28 mouse cellular contexts compared by ENCODE assay signal in the genomic region with DNA sequence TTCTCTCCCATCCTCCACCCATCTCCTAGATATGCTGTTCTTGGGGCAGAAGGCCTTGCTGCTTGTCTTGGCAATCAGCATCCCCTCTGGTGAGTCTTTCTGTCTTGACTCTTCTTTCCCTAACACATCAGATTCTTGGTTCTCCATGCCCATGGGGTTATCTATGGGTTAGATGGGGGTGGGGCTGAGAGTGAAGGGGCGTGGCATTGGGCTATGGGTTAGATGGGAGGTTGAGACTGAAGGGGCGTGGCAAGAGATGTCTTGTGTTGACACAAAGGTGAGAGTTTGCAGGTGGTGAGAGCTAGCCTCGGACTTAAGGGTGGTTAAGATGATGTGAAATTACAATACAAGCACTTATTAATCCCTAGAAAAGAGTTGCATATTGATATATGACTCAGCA. TPM values are rescaled to one million over a fixed set of nuclear protein-coding genes. Genes with fewer than 3 reads are reported as not detected.
"Had no signal": no experiment of that assay in that cellular context is flagged by ENCODE, and none has a peak within 500 bp of the region (broad histone marks: within the 10 kb centered on the region; RNA-seq: fewer than 3 reads in every experiment).

No protein-coding gene starts in this region.

- H3K27me3 ChIP-seq: limb, embryonic 12.5 days; limb, embryonic 15.5 days; midbrain, embryonic 12.5 days; midbrain, embryonic 15.5 days; neural tube, embryonic 12.5 days; neural tube, embryonic 15.5 days had no signal

- H3K9me3 ChIP-seq: limb, embryonic 12.5 days; limb, embryonic 15.5 days; midbrain, embryonic 12.5 days; midbrain, embryonic 15.5 days; neural tube, embryonic 12.5 days; neural tube, embryonic 15.5 days had no signal

- H3K27ac ChIP-seq: left cerebral cortex, adult 2 months; limb, embryonic 12.5 days; limb, embryonic 15.5 days; liver, embryonic 14.5 days; macrophage; midbrain, embryonic 12.5 days; midbrain, embryonic 15.5 days; neural tube, embryonic 12.5 days; neural tube, embryonic 15.5 days had no signal

- H3K4me1 ChIP-seq: limb, embryonic 12.5 days; limb, embryonic 15.5 days; midbrain, embryonic 12.5 days; midbrain, embryonic 15.5 days; neural tube, embryonic 12.5 days; neural tube, embryonic 15.5 days had no signal

- ATAC-seq: liver, postnatal 0 days; lung, postnatal 0 days; midbrain, embryonic 15.5 days had no signal

- H3K9ac ChIP-seq: limb, embryonic 12.5 days; limb, embryonic 15.5 days; liver, embryonic 14.5 days; liver, postnatal 0 days; lung, embryonic 14.5 days; midbrain, embryonic 12.5 days; midbrain, embryonic 15.5 days; neural tube, embryonic 12.5 days; neural tube, embryonic 15.5 days had no signal

- H3K4me3 ChIP-seq: left cerebral cortex, adult 2 months; limb, embryonic 12.5 days; limb, embryonic 15.5 days; midbrain, embryonic 12.5 days; midbrain, embryonic 15.5 days; neural tube, embryonic 12.5 days; neural tube, embryonic 15.5 days had no signal

- H3K4me2 ChIP-seq: limb, embryonic 12.5 days; limb, embryonic 15.5 days; liver, embryonic 11.5 days; lung, embryonic 14.5 days; midbrain, embryonic 12.5 days; midbrain, embryonic 15.5 days; neural tube, embryonic 12.5 days; neural tube, embryonic 15.5 days had no signal

- H3K36me3 ChIP-seq: limb, embryonic 12.5 days; limb, embryonic 15.5 days; midbrain, embryonic 12.5 days; midbrain, embryonic 15.5 days; neural tube, embryonic 12.5 days; neural tube, embryonic 15.5 days had no signal

- DNase-seq: kidney, postnatal 10 days; kidney, postnatal 36 days; layer of hippocampus, postnatal 36 days; left cerebral cortex, postnatal 4 days; liver, postnatal 0 days; lung, embryonic 14.5 days; right cerebral cortex, adult 18-20 months; right cerebral cortex, postnatal 14 days; right cerebral cortex, postnatal 4 days; thymus, adult 18-20 months; thymus, postnatal 36 days had no signal

RNA-seq across cellular contexts. Expression of a gene that starts 8.7 kb away (rescaled TPM):
- total RNA-seq: layer of hippocampus, postnatal 36 days; megakaryocyte, adult 5-6 weeks had no signal
- polyA plus RNA-seq: macrophage had no signal

RNA-seq across cellular contexts. Expression of a gene that starts 15.8 kb away (rescaled TPM):
- total RNA-seq: megakaryocyte, adult 5-6 weeks had no signal
- polyA plus RNA-seq: liver, postnatal 0 days; macrophage had no signal

RNA-seq across cellular contexts. Expression of a gene that starts 39.3 kb away (rescaled TPM):
- total RNA-seq: layer of hippocampus, adult 8-10 months; layer of hippocampus, postnatal 10 days; layer of hippocampus, postnatal 36 days; left cerebral cortex, adult 2 months; left cerebral cortex, postnatal 10 days; megakaryocyte, adult 5-6 weeks had no signal
- polyA plus RNA-seq: liver, embryonic 14.5 days; liver, postnatal 0 days; lung, embryonic 14.5 days; midbrain, embryonic 12.5 days; stomach, embryonic 14.5 days; testis, adult 2 months had no signal
